Comparison of ENCODE assay signal across 8 mouse cellular contexts in the genomic region with DNA sequence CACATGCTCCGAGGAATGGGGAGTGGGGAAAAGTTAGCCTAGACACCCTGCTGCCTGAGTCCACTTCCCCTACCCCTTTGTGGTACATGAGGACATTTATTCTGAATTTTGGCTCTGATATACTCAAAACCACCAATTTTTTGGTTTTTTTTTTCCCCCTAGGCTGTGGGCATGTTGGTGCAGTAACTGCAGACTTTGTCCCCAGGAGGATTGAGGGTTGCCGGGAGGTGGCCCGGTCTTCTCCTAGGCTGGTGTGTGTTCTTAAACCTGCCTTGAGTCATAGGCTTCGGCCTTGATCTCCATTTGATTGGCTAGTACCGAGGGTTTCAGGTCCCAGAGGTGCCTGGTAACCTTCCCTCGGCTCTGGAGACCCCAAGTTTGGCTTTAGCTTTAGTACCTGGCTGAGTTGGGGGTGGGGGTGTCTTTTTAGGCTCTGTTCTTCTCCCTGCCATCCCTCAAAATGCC. TPM values are rescaled to one million over a fixed set of nuclear protein-coding genes. Genes with fewer than 3 reads are reported as not detected.
DNase-seq lines count a peak whose midpoint lies in the region; ATAC-seq and TF ChIP-seq lines count a peak whose summit lies in the region.

No protein-coding gene starts in this region.

- no peak for TF ChIP-seq POLR2A in heart, adult 2 months (IDR thresholded peaks at IDR 0.05; ENCODE audit: insufficient read depth, low read depth, low read length)

- TF ChIP-seq CTCF in heart, adult 2 months (IDR thresholded peaks at IDR 0.05) = no peak
- no peak for TF ChIP-seq CTCF in E14TG2a.4 (conservative IDR thresholded peaks at IDR 0.05; ENCODE audit: low read length)
- no peak for TF ChIP-seq CTCF in liver, embryonic 14.5 days (IDR thresholded peaks at IDR 0.05; ENCODE audit: low read depth)

- peak overlapping the region; percentile 39 for H3K9ac ChIP-seq in heart, adult 2 months (ENCODE audit: low read depth, low read length)
- peak overlapping the region; percentile 95 for H3K9ac ChIP-seq in hindbrain, embryonic 11.5 days (ENCODE audit: low read depth, low read length)
- peak overlapping the region; percentile 80 for H3K9ac ChIP-seq in liver, embryonic 14.5 days (replicated peaks)

- no peak for DNase-seq in heart, adult 2 months
- DNase-seq in heart, postnatal 4 days = no peak
- DNase-seq in hindbrain, embryonic 11.5 days (ENCODE audit: low spot score) = no peak
- no peak for DNase-seq in liver, embryonic 14.5 days (ENCODE audit: low read depth in 3 of 3, low spot score in 3 of 3)
- no peak for DNase-seq in gastrocnemius, postnatal 25 days
- DNase-seq in cerebellum, adult 11-12 months = no peak
- DNase-seq in cerebellum, postnatal 36 days = no peak

- H3K4me1 ChIP-seq in heart, adult 2 months (ENCODE audit: control insufficient read depth, insufficient read depth, low read length) = peaks cover 16% of the 10 kb centered on the region
- peaks cover 73% of the 10 kb centered on the region for H3K4me1 ChIP-seq in E14TG2a.4 (replicated peaks; ENCODE audit: low read depth, low read length)
- peaks cover 25% of the 10 kb centered on the region for H3K4me1 ChIP-seq in hindbrain, embryonic 11.5 days (replicated peaks; ENCODE audit: control insufficient read depth, insufficient read depth, low read length)
- H3K4me1 ChIP-seq in liver, embryonic 14.5 days (replicated peaks; ENCODE audit: control insufficient read depth in 2 of 2, insufficient read depth in 2 of 2, low read length in 1 of 2) = peaks cover 33 to 48% of the 10 kb centered on the region in 2 experiments

- H3K4me3 ChIP-seq in heart, adult 2 months = peak overlapping the region; percentile 88
- H3K4me3 ChIP-seq in E14TG2a.4 (replicated peaks; ENCODE audit: low read length) = peak overlapping the region; percentile 90
- H3K4me3 ChIP-seq in hindbrain, embryonic 11.5 days (ENCODE audit: low read depth, low read length) = peak overlapping the region; percentile 95
- H3K4me3 ChIP-seq in liver, embryonic 14.5 days (ENCODE audit: insufficient read depth in 1 of 2, low read depth in 2 of 2, low read length in 2 of 2) = peak overlapping the region; percentile 80

- no peaks in the 10 kb centered on the region for H3K36me3 ChIP-seq in heart, adult 2 months (ENCODE audit: control insufficient read depth, insufficient read depth, low read length)
- peaks cover 6% of the 10 kb centered on the region; the same call in 1 of the 2 replicates for H3K36me3 ChIP-seq in E14TG2a.4 (ENCODE audit: insufficient read depth, low read length)
- no peaks in the 10 kb centered on the region for H3K36me3 ChIP-seq in hindbrain, embryonic 11.5 days (ENCODE audit: control insufficient read depth, insufficient read depth, low read length)
- no peaks in the 10 kb centered on the region for H3K36me3 ChIP-seq in liver, embryonic 14.5 days (replicated peaks; ENCODE audit: control insufficient read depth, insufficient read depth, low read depth)

- 38% methylated on average over 6 of the region's 6 CpGs for WGBS in heart, adult 2 months
- 52% methylated on average over 6 of the region's 6 CpGs for WGBS in hindbrain, embryonic 11.5 days
- 30% methylated on average over 6 of the region's 6 CpGs for WGBS in liver, embryonic 14.5 days (ENCODE audit: insufficient replicate concordance)

- intact Hi-C loops in heart, adult 2 months (cut with DNase I) = loop anchor here (2.0 to 10.0 kb wide), 3 partner anchors 39 to 106 kb away; no protein-coding TSS in a partner anchor

- TF ChIP-seq EP300 in heart, adult 2 months (IDR thresholded peaks at IDR 0.05; ENCODE audit: insufficient read depth, low read depth, low read length) = no peak
- no peak for TF ChIP-seq EP300 in liver, embryonic 14.5 days (IDR thresholded peaks at IDR 0.05; ENCODE audit: low read depth)

- peak overlapping the region; percentile 88 for H3K27ac ChIP-seq in heart, adult 2 months
- H3K27ac ChIP-seq in hindbrain, embryonic 11.5 days (ENCODE audit: low read depth, low read length) = peak overlapping the region; percentile 82
- H3K27ac ChIP-seq in liver, embryonic 14.5 days = peak overlapping the region; percentile 59

- ATAC-seq in hindbrain, embryonic 11.5 days (ENCODE audit: low FRiP score) = no peak
- ATAC-seq in liver, embryonic 14.5 days (ENCODE audit: insufficient read depth) = no peak

- H3K9me3 ChIP-seq in E14TG2a.4 (ENCODE audit: low read length) = no peaks in the 10 kb centered on the region
- H3K9me3 ChIP-seq in hindbrain, embryonic 11.5 days (ENCODE audit: control insufficient read depth, low read length) = no peaks in the 10 kb centered on the region
- no peaks in the 10 kb centered on the region for H3K9me3 ChIP-seq in liver, embryonic 14.5 days (ENCODE audit: control insufficient read depth, low read length)

- peak overlapping the region; percentile 85 for H3K4me2 ChIP-seq in hindbrain, embryonic 11.5 days (replicated peaks; ENCODE audit: low read depth, low read length)
- peak overlapping the region; percentile 88 for H3K4me2 ChIP-seq in liver, embryonic 14.5 days (ENCODE audit: low read depth)

- H3K27me3 ChIP-seq in heart, adult 2 months (ENCODE audit: control insufficient read depth, insufficient read depth, low read length) = no peaks in the 10 kb centered on the region
- H3K27me3 ChIP-seq in E14TG2a.4 (ENCODE audit: insufficient read depth, low read length) = peaks cover 20% of the 10 kb centered on the region
- no peaks in the 10 kb centered on the region for H3K27me3 ChIP-seq in hindbrain, embryonic 11.5 days (ENCODE audit: control insufficient read depth, insufficient read depth, low read length)
- no peaks in the 10 kb centered on the region for H3K27me3 ChIP-seq in liver, embryonic 14.5 days (ENCODE audit: control insufficient read depth, insufficient read depth, low read length)

- H3K79me2 ChIP-seq in heart, adult 2 months (replicated peaks; ENCODE audit: control insufficient read depth, insufficient read depth, low read length) = 0 out of 2 replicates have a peak, but pooled peaks cover 1% of the 10 kb centered on the region

RNA-seq across cellular contexts. Expression of a gene that starts 1.7 kb away (rescaled TPM):
- total RNA-seq in heart, adult 2 months (2021) = 10 to 100 TPM; 20.1 to 20.8 TPM
- polyA plus RNA-seq in heart, adult 2 months (2012; rRNA removed) = 11.8 and 13.6 TPM in 2 replicates
- 10 to 100 TPM; 32.2 to 34.5 TPM for total RNA-seq in heart, postnatal 4 days (2021)
- polyA plus RNA-seq in hindbrain, embryonic 11.5 days (2014; fragmentation: Nextera tagmentation; extraction: Ambion mirVana) = 27.0 and 31.9 TPM in 2 replicates
- polyA plus RNA-seq in liver, embryonic 14.5 days (2012; rRNA removed) = 9.8 and 10.4 TPM in 2 replicates
- 6.7 and 10.6 TPM in 2 replicates for polyA plus RNA-seq in liver, embryonic 14.5 days (2014; fragmentation: Nextera tagmentation; extraction: Ambion mirVana)
- total RNA-seq in gastrocnemius, postnatal 25 days (2021) = 10 to 100 TPM; 10.0 to 12.9 TPM

Comparison
In these comparisons a context has a peak if more than half of its experiments do, and no peak if none do; other contexts are left out.
1. H3K9ac ChIP-seq: peak in every context shown above with its lines; median percentile 95 in hindbrain, embryonic 11.5 days; 80 in liver, embryonic 14.5 days; 39 in heart, adult 2 months.